Mouse (Mus musculus): ENCODE measurements at regions not wholly inside any gene's neighbourhood (a gene's known extent, or its start where the extent isn't known, plus 50 kb on each side); places are given as distances from the start of the nearest gene placed in this dataset.
A peak's percentile ranks its signal among the peaks of the same experiment; 100 is the strongest.

DNA sequence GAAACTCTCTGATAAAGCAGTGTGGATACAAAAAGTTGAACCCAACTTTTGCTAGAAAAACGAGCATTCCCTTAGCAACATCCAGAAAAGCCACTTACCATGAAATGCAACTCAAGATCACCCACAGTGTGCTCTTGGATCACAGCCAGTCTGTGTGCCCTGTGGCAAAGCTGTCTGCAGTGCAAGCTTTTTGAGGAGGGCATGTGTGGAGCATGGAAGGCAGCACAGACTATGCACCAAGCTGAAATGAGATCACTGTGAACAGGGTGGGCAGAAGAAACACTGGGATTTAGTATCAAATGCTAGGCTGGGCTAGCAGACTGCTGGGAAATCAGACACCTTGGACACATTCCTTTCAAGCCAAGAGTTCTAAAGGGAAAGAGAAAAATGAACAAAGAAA lies 162.4 kb downstream of the Sim1 start:
- DNase-seq: no peak

DNA sequence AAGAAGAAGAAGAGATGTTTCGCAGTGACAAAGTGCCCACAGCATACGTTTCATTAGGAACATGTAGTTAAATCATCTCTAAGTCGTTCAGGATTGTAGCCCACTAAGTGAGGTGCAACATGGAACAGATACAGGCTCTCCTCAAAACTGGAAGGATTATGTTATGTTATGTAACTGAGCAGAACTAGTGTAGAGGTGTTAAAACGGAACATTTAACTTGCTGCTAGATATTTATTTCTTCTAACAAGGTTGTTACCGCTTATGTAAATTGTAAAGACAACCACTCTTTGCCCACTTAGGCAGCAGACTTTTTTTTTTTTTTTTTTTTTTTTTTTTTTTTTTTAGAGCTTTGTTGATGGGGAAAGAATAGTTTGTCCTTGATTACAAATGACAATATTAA lies 163.8 kb downstream of the Sim1 start:
- no peak for DNase-seq

DNA sequence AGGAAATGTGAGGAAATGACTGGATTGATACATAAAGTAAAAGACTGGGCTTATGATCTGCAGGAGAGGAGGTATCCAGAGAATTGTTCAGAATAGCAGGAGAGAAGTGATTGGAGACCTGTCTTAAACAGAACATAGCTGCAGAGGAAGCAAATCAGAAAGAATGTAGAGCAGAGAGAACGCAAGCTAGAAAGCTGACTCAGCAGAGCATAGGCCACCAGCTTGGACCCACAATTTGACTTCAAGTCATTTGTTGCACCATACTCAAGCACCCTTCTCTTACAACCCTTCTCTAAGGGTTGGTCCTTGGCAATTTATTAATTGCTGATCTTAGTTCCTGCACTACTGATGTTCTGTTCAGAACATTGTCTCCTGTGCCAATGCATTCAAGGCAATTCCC lies 207.0 kb downstream of the Sim1 start:
- DNase-seq: no peak

DNA sequence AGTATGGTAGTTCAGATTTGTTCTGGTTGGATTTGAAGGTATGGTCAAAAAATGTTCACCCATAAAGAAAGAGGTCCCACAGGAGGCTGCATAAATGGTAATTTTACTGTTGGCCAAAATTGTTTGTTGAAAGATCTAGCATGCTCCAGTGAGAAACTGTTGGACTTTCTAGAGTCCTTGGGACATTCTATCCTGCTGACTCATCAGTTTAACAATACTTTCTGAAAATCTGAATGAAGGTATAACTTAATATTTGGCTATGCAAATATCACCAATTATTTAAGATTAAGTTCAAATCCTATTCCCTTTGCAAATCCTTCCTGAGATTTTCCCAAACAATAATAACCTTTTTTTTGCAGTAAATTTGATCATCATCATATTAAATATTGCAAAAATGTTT lies 257.3 kb downstream of the Sim1 start:
- no peak for DNase-seq

DNA sequence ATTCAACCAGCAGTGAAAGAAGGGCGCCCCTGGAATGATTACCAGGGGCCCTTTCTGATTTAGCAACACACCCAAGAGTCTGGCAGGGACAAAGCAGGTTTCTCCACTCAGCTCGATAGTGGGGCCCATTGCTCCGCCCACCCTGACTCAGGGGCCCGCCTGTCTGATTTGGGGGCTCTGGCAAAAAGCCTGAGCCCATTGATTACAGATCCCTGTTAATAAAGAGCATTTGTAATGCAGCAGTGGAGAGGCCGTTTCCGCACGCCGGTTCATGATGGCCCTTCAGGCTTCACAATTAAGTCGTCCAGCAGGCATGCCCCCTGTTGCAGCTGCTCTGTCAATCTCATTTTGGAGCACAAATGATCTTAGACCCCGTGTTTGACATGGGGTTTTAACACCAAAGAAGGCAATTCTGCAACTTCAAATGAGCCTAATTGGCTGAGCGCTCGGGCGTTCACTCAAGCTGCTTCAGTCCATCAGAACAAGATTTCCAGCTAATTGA lies 259.0 kb downstream of the Sim1 start:
- peak; percentile 75 for DNase-seq

DNA sequence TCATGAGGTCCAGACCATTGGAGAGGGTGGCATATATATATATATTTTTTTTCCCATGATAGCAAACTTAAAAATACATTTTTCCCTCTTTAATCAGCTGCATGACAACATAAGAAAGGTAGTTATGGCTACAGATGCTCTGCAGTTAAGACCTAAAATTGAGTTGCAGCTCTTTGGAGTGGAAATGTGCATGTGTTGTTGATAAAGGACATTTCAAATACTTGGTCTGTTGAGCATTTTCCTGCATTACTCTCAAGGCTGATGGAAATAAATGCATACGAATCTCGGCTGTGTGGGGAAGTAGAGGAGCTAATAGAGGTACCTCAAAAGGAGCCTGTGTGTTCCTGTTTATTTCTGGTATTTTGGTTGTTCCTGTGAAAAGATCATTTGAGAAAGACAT lies 259.5 kb downstream of the Sim1 start:
- DNase-seq: no peak

DNA sequence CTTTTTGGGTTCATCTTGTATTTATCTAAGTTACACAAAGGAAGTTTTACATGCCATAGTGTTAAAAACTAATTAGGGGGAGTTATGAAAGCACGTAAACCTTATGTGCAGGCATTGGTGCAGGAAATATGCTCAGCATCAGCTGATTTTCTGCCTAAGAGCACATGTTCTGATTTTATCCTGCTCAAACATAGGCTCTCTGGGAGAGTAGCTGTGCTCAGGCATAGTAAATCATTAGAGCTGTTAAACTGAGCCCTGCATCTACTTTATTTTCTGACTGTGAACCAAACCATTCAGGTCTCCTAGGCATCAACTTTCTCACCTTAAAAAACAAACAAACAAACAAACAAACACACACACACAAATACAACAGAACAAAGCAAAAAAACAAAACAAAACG lies 260.2 kb downstream of the Sim1 start:
- DNase-seq: no peak

DNA sequence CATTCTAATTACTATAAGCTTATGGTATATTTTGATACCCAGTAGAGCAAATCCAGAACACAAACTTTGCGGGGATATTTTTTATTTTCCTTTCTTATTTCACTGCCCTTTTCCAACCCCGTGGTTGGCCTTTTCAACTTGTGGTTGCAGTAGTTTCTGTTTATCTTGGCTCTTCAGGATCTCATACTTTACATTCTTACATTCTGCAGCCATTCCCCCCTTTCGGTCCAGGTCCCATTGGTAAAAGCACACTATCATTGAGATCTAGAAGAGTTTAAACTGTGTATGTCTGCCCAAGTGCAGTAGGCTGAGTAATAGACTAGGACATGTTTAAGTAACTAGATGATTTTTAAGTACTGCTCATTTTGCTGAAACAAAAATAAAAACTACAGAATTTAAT lies 279.1 kb downstream of the Sim1 start:
- no peak for DNase-seq

DNA sequence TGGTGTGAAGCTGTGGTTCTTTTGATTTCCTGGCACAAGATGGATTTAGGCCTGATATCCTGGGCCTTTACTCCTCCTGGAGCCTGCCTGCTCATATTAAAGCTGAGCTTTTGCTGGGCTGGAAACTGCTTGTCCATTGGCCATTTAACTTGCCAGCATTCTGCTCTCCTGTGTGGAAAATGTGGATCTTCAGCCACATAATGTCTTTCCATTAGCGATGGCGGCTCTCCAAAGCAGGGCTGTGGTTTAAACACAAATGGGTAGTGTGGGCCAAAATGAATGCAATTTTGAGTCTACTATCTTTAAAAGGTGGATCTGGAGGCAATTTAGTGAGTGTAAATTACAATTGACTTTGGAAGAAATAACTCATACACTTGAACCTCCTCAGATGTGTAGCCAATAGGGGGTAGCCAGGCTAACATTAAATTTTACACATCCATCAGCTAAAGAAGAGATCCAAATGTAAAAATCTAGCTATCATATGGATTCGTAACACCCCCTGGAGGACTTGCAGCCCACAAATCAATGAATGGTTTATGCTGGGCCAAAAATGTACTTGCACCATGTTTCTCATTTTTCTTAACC lies 281.5 kb downstream of the Sim1 start:
- no peak for DNase-seq

DNA sequence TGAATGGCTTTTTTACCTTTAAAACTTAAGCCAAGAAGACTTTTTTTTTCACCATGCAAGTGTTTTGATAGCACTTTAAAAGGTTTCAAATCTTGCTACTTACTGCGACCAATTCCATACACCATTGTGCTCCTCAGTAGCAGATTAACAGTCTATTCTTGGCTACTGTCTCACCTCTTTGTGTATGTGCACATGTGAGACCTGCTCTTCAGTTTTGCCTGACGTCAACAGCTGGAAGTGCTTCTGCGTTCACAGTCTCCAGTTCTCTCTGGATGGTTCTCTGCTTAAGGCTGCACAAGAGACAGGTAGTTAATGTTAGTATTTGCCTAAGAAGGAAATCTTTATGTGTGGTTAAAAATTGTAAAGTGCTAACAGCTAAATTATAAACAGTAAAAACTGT lies 282.1 kb downstream of the Sim1 start:
- DNase-seq: no peak

DNA sequence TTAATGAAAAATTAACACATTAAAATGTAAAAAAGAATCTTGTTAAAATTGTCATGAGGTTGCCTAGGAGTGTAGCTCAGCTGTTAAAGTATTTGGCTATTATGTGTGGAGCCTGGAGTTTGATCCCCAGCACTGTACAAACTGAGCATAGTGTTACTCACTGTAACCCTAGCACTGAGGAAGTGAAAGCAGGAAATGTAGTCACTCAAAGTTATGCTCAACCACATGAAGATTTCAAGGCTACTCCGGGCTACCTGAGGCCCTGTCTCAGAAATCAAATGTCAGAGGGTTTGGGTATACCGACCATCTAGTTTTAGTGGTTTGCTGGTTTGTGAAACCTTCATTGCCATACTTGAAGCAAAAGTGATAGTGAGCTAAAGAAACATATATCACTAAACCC lies 287.2 kb downstream of the Sim1 start:
- no peak for DNase-seq

DNA sequence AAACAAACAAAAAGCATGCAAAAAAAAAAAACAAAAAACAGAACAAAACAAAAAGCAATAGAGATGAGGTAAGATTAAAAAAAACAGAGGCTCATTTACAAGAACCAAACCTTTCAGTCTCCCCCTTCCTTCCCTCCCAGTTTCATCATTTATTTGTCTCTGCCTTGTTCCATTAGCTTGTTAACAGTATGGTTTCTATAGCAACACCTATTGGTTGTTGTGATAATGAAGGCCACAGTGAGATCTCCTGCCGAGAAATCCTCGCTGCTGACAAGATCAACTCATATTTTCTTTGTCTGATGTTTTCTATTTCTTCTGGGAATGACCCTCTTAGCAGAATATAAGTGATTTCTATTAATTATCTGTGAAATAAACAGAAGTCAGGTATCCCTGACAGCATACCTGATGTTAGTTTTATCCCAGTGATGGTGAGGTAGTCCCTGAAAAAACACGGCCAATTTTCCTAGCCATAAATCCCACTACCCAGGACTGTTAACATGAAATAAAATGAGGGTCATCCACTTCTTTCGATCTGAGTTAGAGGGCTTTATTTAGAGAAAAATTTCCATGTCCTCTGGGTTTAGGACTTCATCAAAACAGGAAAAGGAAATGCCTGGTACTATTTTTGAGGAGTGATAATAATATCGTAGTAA lies 288.9 kb upstream of the Gm49339 start:
- no peak for DNase-seq

DNA sequence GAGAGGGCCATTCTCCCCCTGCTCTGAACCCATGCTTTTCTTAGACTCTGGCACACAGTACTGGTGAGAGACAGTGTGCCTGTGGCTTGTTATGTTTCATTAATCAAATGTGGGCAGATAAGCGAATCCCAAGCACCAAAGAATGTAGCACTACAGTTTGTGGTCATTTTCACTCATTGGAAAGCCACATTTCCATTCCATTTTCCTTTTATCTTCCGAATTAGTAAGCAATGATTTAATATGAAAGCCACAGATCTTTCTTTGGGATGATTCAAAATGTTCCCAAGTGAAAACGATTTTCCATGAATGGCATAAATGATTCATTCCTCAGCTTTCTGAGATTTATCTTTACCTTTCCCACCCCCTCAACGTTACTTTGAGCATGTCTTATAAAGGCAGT lies 260.9 kb upstream of the Gm49339 start:
- no peak for DNase-seq

DNA sequence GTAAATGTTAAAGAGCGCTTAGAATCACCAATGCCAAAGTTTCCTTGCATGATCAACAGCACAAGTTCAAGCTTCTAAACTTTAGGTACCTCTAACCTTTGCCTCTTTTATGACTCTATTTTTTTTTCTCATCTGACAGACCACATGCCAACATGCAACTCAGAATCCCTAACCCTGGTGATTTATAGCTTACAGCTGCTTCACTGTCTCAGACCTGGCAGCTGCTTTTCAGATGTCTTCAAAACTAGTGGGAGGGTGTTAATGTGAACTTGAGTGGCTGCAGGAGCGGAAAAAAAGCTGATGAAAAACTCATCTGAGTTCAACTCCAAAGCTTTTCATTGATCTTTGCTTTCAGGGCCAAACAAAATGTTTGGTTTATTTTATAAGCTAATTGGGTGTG lies 246.8 kb upstream of the Gm49339 start:
- DNase-seq: peak; percentile 40

DNA sequence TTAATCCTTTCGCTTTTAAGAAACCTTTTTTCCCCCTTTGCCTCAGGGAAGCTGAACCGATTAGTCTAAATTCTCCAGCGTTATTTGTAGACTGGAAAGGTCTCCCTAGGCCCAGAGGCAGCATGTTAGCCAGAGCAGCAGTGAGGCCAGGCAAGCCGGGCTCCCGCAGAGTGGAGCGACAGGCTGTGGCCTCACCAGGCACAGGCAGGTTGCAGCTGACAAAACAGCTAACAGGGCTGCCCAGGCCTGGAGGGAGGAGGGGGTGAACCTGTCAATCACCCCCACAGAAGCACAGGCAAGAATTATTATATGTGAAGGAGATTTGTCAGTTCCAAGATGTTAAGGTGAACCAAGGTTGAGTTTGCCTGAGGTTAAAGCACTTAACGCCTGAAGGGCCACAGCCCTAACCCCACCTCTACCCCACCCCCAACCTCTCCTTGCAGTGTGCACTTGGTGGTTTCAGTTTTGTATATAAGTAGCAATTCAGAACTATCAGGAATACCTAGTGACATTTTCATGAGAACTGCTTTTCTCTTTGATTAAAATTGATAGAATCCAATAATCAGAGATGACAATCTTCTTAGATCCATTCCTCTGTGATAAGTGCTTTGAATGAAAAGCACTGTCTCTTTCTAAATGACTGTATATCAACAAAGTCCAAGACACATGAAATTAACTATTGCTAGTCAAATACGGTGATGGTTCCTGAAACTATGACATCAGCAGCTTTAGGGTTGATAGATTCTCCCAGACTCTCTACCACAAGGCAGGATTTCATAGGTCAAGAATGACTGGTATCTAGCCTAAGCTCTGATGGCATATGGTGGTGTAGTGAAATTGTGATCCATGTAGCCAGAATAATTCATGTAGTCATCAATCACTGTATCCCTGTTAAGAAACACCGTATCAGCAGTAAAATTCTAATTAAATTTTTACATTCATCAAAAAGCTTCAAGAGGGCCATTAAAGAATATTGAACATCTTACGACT lies 244.5 kb upstream of the Gm49339 start:
- DNase-seq: peak; percentile 78

DNA sequence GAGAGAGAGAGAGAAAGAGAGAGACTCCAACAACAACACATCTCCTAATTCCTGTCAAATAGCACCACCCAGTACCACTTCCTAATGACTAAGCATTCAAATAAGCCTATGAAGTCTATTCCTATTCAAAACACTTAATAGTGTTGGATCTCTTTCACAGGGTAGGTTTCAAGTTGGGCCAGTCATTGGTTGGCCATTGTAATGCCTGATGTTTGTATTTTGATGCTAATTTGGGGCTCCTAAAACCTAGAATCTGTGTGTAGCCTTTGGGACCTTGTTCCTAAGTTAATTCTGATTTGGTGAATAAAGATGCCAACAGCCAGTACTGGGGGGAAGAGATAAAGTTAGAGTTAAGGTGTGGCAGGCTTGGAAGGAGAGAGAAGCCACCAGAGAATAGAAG lies 242.3 kb upstream of the Gm49339 start:
- DNase-seq: no peak

DNA sequence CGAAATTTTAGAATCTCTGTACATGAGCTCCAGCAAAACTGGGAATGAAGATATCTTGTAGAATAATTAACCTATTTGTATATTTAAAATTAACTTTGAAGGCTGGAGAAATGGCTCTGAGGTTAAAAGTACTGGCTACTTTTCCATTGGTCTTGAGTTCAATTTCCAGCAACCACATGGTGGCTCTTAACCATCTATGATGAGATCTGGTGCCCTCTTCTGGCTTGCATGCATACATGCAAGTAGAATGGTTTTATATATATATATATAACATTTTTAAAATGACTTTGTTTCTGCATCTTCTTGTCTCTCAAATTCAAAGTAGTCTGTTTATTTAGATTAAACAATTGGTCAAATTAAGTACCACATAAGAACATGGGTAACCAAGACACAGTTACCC lies 227.0 kb upstream of the Gm49339 start:
- DNase-seq: no peak

DNA sequence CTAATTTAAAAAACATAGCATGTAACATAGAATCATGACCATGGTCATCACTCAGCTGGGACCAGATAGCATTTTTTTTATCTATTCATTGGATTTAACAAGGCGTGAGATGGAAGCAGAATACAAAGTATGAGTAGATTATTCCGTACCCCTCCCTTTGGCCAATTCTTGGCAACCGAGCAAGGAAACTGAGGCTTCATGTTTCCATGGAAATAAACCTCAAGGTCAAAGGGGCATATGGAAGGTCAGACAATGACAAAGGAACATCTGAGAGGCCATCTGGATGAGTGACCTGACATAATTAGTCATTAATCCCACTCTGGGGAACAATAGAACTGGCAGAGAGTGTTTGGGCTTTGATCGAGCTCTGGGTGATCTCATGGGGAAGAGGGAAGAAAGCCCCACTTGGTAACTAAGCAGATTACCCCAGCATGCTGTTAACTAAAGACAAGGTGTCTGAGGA lies 222.8 kb upstream of the Gm49339 start:
- peak; percentile 69 for DNase-seq

DNA sequence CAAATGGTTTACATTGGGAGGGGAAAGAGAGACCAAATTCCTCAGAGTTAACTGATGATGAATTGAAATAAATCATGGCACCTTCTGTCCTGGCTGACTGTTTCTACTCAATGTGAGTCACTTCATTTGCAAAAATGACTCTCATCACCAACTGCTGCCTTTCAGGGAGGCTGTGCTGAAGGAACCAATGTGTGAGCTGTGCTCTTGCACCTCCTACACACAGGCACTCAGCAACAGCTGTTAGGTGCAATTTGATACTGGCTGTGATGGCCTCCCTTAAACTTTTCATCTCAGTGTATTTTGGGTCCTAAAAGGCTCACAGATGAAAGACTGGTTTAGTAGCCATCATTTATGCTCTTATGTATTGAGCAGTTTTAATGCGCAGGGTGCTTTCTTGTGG lies 209.0 kb upstream of the Gm49339 start:
- peak; percentile 32 for DNase-seq

DNA sequence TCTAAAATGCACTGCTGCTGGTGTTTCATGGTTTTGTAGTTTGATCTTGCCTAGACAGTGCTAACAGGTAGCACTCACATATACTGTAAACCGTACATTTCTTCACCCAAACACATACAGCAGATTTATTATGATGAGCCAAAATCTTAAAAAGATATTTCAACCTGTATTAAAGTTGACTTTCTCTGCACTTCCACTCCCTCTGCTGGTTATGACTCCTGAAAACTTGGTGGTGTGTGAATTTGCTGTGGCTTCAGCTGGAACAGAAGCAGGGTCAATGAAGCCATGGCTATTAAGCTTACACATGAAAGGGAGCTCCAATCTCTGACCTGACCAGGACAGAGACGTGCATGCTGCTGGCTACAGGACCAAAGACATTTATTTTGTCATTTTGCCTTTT lies 202.2 kb upstream of the Gm49339 start:
- peak; percentile 16 for DNase-seq

DNA sequence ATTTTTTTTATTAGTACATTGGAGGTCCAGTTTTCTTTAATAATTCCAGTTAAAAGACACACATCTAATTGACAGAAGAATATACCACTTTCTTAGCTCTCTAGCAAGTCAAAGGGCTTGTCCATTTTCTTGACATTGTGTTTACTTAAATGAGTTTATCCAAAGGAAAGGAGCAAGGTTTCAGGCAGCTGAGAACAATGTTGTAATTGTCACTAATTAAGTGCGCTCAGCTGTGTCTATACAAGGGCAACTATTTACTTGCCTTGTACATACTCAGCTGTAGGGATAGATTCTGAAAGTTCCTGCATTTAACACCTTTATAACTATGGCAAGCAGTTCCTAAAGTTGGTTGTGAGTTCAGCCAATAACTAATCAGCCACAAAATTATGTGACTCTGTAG lies 198.0 kb upstream of the Gm49339 start:
- no peak for DNase-seq

DNA sequence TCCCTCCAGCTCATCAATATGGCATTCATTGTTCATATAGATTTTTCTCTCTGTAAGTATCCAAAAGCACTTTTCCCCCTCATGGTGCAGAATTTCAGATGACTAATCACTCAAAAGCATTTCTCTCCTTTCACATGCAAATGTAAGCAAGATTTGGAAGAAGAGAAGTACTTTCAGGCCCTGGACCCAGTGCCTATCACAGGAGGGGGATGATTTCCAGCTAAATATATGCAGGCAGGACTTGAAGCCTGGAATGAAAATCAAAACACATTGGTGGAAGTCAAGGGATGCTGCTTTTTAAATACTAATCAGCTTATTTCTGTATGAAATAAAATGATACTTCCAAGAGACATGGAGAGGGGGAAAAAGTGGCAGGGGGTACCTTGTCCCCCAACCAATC lies 195.9 kb upstream of the Gm49339 start:
- DNase-seq: no peak

DNA sequence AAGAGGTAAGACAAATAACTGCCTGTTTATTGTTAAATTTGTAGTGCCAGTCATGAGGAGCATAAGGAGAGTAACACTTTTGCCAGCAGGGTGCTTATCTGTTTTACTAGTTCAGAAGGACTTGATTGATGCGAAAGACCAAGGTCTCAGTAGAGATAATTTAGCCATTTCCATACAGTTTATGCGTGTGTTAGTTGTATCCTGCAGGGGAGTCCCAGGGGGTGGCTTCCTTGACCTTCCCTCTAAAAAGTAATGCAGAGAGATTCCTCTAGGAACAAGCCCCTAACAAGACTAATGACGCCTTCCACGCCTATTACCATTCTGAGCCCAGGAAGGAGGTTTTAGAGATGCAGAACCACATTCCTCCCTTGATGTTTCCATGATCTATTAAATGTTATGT lies 192.6 kb upstream of the Gm49339 start:
- DNase-seq: peak; percentile 20
